Mouse (Mus musculus) adrenal gland, adult 18-20 months (tissue): ENCODE results near the gene Clcn7. TPM values are rescaled to one million over a fixed set of nuclear protein-coding genes. Genes with fewer than 3 reads are reported as not detected.
"Not testable (repeated sequence)": the region's sequence is repeated elsewhere in the genome, so short reads cannot be mapped to it uniquely, and the experiment has no call there.

Experiments
- DNase-seq, 2 experiments: peaks; one replicate each; pipeline ENCODE4 v3.0.0; 2021 to 2022; ENCODE audit warnings: low spot score in 2 of 2
- total RNA-seq, 2 experiments: library from RNA; stranded (reverse); gene quantifications; 1 replicate in 1 of 2; 2 replicates in 1 of 2; pipeline ENCODE4 v1.2.3; 2021

Clcn7 gene
- total RNA-seq, 2 experiments from 2014 or later = 42.0 to 43.7 TPM

GRCm38 (mm10) chr17:25125442-25126060 is 7.6 kb upstream of the Clcn7 start:
- DNase-seq = not testable (repeated sequence)

GRCm38 (mm10) chr17:25127079-25127478 is 6.1 kb upstream of the Clcn7 start:
- DNase-seq = peak in 1 of 2 experiments; percentile 21

- no peak for DNase-seq
Measured at GRCm38 (mm10) chr17:25127681-25128080, 5.5 kb upstream of the Clcn7 start.

GRCm38 (mm10) chr17:25130060-25130459 is 3.1 kb upstream of the Clcn7 start:
- no peak for DNase-seq

DNA sequence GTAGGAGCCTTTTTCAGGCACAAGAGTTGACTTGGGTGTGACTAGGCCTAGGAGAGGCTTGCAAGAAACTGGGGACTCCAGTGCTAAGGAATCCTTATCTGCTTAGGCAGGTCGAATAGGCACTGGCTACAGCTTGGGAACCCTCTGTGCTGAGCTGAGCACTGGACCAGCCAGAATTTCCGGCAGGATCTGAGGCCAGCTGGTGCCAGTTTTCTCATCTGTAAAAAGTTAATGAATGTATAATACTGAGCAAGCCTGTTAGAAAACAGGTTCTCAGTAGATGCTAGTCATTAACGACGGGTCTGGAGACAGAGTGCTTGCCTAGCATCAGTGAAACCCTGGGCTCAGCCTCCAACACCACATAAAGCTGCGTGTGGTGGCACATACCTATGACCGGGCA is 2.4 kb downstream of the Clcn7 start:
- no peak for DNase-seq

DNA sequence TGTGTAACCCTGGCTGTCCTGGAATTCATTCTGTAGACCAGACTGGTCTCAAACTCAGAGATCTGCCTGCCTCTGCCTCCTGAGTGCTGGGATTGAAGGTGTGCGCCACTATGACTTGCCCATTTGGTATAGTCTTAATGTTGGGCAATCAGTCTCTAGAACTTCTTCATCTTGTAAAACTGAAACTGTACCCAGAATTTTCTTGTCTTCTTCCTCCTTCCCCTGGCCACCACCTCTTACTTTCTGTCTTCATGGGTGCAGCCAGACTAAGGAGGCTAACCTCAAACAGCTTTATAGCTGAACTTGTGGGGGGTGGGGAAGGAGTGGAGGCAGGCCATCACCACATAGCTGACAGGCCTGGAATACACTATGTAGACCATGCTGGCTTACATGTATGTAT is 5.6 kb downstream of the Clcn7 start:
- DNase-seq = no peak

DNA sequence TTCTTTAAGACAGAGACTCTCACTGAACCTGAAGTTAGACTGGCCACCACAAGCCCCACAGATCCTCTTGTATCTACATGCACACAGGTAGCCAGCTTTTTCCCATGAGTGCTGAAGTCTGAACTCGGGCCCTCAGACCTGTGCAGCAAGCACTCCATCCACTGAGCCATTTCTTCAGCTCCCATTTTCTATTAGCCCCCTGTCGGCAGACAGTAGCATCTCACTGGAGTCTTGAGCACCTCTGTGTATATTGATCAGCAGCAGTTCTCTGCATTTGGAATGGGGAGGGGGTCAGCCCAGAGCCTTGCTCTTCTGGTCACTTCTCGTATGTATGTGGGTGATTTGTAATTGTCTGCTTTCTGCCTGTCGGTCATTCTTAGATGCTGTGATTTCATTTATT is 6.8 kb downstream of the Clcn7 start:
- DNase-seq = no peak

DNA sequence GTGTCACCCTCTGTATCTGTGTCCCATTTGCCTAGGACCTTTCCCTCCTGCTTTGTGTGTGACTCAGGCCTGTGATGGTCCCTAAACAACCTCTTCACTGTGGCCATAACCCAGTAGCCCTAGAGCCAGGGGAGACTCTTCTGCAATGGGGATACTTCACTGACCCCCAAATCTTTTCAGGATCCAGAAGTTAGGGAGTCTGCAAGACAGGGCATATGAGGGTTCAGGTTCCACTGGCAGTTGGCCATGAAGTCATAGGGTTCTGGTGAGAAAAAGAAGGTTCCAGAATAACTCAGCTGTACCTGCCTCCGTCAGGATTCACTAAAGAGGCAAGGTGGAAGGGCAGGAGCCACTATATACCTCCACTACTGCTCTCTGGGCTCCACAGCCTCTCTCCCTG is 29.0 kb downstream of the Clcn7 start, which contains the start of gene Ccdc154:
Gene Ccdc154 (plus strand): TSS at position 301 of the 400 bp plus-strand sequence.
- no peak for DNase-seq

- DNase-seq = no peak
Measured at GRCm38 (mm10) chr17:25163387-25163786, 30.2 kb downstream of the Clcn7 start.

DNA sequence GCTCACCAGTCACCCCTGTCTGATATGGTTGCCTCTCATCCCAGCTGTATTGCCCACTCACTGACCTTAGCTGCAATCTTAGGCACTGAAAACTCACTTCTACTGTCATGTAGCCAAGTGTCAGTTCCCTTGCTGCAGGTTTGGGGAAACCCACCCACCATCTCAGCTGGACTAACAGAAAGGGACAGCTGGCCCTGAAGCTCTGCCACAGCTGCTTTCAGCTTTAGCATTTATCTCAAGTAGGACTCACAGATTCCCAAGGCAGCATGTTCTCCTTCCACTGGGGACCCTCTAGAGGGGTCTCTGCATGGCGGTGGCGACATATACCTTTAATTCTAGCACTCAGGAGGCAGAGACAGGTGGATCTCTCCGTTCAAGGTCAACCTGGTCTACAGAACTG is 31.6 kb downstream of the Clcn7 start:
- DNase-seq = no peak

DNA sequence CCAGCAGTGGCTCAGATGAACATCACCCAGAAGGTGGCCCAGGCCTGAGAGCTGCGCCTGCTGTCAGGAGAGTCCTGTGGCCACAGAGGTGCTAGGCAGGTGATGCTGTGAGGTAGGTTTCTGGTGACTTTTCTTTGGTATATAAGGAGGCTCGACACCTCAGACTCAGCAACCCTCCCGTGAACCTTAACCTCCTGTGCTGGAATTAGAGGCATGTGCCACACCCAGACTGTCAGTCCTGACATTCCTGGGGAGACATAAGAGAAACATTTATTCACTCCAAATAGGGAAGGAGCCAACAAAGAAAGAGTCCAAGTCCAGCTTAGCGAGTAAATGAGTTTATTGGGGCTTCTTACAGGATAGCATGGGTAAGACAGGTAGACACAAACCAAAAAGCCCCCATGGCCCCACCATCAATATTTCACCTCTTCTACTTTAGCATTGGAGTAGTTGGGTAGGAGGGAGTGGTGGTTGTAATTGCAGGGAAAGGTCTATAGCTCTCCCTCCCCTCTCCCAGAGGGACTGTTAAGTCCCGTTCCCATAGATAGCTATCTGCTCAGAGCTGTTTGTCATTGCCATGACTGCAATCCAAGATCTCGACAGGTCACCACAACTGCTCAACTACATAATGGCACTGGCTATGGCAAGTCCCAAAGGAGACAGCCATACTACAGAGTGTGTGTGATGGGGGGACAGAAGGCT is 32.9 kb downstream of the Clcn7 start:
- DNase-seq = no peak

DNA sequence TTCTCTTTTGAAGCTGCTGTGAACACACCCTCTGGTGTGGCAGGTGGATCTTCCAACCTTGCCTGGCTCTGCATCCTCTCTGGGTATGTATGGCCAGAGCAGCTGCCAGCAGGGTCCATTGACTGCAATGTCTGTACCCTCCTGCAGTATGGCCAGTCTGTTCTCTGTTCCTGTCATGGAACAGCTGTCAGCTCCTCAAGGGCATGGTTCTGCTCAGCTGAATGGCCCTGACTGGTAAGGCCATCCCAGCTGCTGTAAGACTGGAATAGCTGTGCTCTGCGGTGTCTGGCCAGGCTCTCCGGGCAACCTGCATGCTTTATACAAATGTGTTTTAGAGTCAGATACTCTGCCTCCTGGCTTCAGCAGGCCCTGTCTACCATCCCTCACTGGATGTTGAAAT is 36.5 kb downstream of the Clcn7 start:
- no peak for DNase-seq

- DNase-seq = no peak
Measured at GRCm38 (mm10) chr17:25172558-25172957, 39.4 kb downstream of the Clcn7 start.

- no peak for DNase-seq
Measured at GRCm38 (mm10) chr17:25175411-25175810, 42.2 kb downstream of the Clcn7 start, which contains the start of gene Gm38655. TSS of gene Gm38655 (minus strand) at chr17:25175471.

DNA sequence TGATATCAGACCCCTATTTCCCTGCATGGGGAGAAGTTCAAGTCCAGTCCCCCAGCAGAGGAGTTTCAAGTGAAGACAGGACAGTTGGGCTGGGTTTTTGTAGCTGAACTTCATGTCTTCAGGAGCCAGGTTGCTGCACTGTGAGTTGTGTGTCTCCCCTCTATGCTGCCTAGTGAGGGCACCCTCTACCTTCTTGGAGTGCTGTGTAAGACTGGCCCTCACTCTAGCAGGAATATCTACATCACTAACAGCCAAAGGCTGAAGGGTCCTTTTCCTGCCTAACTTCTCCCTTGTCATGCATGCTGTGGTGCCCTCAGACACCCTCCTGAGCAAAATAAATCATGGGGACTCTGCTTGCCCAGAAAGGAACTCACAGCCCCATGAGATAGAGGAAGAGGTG is 50.0 kb downstream of the Clcn7 start:
- DNase-seq = no peak

DNA sequence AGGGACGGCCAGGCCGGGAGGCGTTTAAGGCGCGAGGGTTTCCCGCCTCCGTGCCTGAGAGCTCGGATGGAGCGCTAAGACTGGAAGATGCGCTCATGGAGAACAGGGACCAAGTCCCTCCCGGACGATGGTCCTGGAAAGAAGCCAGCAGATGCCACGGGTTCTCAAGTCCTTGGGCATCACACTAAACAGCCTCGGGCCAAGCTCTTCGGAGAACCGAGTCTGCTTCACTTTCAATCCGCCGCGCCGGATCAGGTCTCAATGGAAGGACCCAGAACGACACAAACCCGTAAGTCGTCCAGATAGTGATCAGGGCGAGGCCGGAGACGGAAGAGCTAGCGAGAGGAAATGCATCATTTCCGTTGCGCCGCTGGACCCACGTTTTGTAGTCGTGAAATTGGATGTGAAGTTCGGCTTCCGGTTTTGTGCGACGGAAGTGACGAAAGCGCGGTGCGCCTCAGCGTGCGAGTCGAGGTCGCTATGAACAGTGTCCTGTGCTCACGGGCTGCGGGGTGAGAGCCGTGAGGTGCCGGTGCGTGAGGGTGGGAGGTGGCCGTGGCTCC is 51.0 kb downstream of the Clcn7 start, which contains the start of gene BC003965:
Gene BC003965 (plus strand): TSS at position 426 of the 563 bp plus-strand sequence.
- peak; percentile 99 for DNase-seq

DNA sequence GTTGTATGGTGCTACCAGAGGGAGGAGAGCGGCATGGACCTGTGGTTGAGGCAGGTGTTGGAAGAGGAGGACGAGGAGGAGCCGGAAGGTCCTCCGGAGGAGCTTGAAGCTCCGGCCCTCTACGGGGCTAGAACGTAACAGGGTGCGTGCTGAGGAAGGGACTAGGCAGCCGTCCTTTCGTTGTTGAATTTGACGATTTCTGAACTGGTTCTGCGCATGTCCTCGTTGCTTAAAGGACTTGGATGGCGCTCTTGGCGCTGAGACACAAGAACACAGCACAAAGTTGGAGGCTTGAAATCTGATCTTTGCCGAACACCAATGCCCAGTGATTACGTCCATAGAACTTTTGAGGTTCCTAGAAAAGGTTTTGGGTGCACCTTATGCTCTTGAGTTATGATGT is 51.8 kb downstream of the Clcn7 start:
- DNase-seq = no peak

DNA sequence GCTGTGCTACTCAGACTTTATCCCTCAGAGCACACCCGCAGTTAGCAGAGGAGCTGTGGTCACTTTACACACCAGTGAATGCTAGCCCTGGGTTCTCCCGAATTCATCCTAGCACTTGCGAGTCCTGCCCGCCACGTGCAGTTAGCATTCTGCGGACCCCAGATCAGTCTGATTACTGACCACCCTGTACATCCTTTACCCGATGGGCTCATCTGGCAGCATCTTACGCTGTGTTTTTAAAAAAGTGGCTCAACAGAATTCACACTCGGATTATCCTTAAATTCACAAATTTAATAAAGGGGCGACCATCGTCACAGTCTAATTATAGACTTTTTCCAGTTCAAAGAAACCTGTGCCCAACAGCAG is 54.6 kb downstream of the Clcn7 start:
- DNase-seq = no peak

DNA sequence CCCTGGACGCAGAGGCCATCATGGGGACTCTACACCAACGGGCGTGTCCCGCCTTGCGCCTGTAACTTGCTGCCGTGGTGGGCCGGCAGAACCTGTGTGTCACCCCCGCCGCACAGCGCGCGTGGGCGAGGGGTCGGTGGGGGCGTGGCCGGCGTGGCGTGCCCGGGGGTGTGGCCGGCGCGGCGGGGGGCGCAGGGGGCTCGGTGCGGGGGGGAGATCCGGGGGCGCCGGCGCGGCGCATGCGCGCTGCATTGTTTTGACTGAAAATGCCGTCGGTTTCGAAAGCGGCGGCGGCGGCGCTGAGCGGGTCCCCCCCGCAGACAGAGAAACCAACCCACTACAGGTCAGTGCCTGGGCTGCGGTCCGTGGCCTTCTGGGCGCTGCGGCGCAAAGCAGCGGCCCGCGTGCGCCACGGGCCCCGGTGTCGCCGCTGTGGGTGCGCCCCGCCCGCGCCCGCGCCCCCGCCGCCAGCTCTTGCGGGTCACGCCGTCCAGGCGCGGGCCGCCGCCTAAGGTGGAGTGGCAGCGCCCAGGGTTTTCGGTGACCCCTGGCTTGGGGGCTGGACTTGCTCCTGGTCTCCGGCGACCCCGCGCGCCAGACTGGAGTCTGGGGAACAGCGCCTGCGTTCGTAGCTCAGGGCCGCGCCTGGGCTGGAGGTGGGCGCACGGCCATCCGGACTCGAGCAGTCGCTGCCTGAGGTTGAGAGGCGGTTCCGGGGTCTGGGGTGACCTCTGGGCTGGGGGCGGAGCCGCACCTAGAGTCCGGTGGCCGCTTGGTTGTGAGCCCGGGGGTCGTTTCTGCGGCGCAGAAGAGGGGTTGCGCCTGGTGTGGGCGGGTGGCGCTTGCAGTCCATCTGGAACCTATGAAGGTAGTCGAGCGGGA is 55.2 kb downstream of the Clcn7 start, which contains the start of gene Unkl:
Gene Unkl (plus strand): TSS at position 248 of the 882 bp plus-strand sequence.
- peak; percentile 88 to 90 for DNase-seq

DNA sequence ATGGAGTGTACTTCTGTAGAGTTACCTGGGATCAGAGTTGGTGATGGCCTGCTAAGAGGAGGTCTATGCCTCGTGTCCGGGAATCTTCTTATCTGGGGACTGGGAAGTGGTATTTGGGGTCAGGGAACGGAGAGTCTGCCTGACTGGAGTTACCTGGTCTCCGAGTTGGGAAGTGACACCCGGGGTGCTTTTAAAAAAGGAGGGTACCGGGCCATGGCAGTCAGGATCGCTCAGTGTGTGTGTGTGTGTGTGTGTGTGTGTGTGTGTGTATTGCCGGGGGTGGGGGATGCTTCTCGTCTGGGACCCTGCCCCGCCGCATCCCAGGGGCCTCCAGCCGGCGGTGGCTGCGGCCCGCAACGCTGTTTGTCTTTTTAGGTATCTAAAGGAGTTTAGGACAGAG is 55.9 kb downstream of the Clcn7 start:
- no peak for DNase-seq

- no peak for DNase-seq
Measured at GRCm38 (mm10) chr17:25202401-25202800, 69.2 kb downstream of the Clcn7 start.
